Mouse (Mus musculus) MEL (cell line): ENCODE measurements around the gene Dpf3. TPM values are rescaled to one million over a fixed set of nuclear protein-coding genes. Genes with fewer than 3 reads are reported as not detected.
A peak's percentile ranks its signal among the peaks of the same experiment; 100 is the strongest.

Experiments used
- DNase-seq: peaks from one replicate; pipeline ENCODE4 v3.0.0; 2011; ENCODE audit warnings: low read depth, low spot score
- H3K27ac ChIP-seq: 2 replicates; pipeline ENCODE4 v1.5.1; 2012; ENCODE audit warnings: low read depth, mild to moderate bottlenecking, control low read depth, low read length, moderate library complexity; ENCODE audit not compliant: control insufficient read depth
- H3K27me3 ChIP-seq, 2 experiments: fragments of 150-350 bp in 1 of 2; sonication (generic) in 1 of 2; 2 replicates each; pipeline ENCODE4 v1.6.1; 2012; ENCODE audit warnings: low read length in 2 of 2, mild to moderate bottlenecking in 2 of 2, improper control_type of control experiment in 1 of 2, moderate library complexity in 1 of 2; ENCODE audit not compliant: insufficient read depth in 2 of 2, control insufficient read depth in 1 of 2
- H3K36me3 ChIP-seq, 2 experiments: 2 replicates each; pipeline ENCODE4 v1.6.1; 2012 to 2014; ENCODE audit warnings: low read length in 2 of 2, improper control_type of control experiment in 1 of 2, inconsistent platforms in 1 of 2, mild to moderate bottlenecking in 1 of 2; ENCODE audit not compliant: insufficient read depth in 2 of 2, control insufficient read depth in 1 of 2
- H3K4me1 ChIP-seq, 2 experiments: fragments of 150-350 bp in 1 of 2; sonication (generic) in 1 of 2; 2 replicates each; pipeline ENCODE4 v1.6.1; 2012; ENCODE audit warnings: low read length in 2 of 2, improper control_type of control experiment in 1 of 2, mild to moderate bottlenecking in 1 of 2; ENCODE audit not compliant: insufficient read depth in 2 of 2, control insufficient read depth in 1 of 2
- H3K4me3 ChIP-seq, 2 experiments: fragments of 150-350 bp in 1 of 2; sonication (generic) in 1 of 2; 2 replicates each; pipeline ENCODE4 v1.5.1; 2012; ENCODE audit warnings: low read depth in 2 of 2, low read length in 2 of 2, mild to moderate bottlenecking in 2 of 2, moderate library complexity in 2 of 2, control low read depth in 1 of 2, improper control_type of control experiment in 1 of 2; ENCODE audit not compliant: control insufficient read depth in 1 of 2, insufficient read depth in 1 of 2
- H3K79me2 ChIP-seq: 2 replicates; pipeline ENCODE4 v1.6.1; 2012; ENCODE audit warnings: mild to moderate bottlenecking, low read length, moderate library complexity; ENCODE audit not compliant: control insufficient read depth, poor library complexity, insufficient read depth
- H3K9ac ChIP-seq: 2 replicates; pipeline ENCODE4 v1.6.1; 2012; ENCODE audit warnings: low read depth, mild to moderate bottlenecking, control low read depth, low read length, moderate library complexity; ENCODE audit not compliant: control insufficient read depth, poor library complexity, severe bottlenecking
- H3K9me3 ChIP-seq: fragments of 150-350 bp; sonication (generic); replicated peaks from 2 replicates; pipeline ENCODE4 v1.6.1; 2012; ENCODE audit warnings: mild to moderate bottlenecking, low read length, improper control_type of control experiment, moderate library complexity; ENCODE audit not compliant: insufficient read depth
- CHD1 ChIP-seq: IDR thresholded peaks from 2 replicates; pipeline ENCODE4 v1.6.1; 2012; ENCODE audit warnings: low read depth, mild to moderate bottlenecking, inconsistent platforms, low read length, improper control_type of control experiment
- CHD2 ChIP-seq: IDR thresholded peaks from 2 replicates; pipeline ENCODE4 v1.6.1; 2011; ENCODE audit warnings: low read length, improper control_type of control experiment
- E2F4 ChIP-seq: IDR thresholded peaks from 2 replicates; pipeline ENCODE4 v1.6.1; 2011; ENCODE audit warnings: low read depth, low read length, improper control_type of control experiment, borderline replicate concordance
- EP300 ChIP-seq, 2 experiments: IDR thresholded peaks; 2 replicates each; pipeline ENCODE4 v1.6.1; 2011; ENCODE audit warnings: improper control_type of control experiment in 2 of 2, low read length in 2 of 2, low read depth in 1 of 2, mild to moderate bottlenecking in 1 of 2
- ETS1 ChIP-seq: IDR thresholded peaks from 2 replicates; pipeline ENCODE4 v1.6.1; 2012; ENCODE audit warnings: low read depth, mild to moderate bottlenecking, inconsistent platforms, low read length, improper control_type of control experiment, moderate library complexity
- GABPA ChIP-seq: IDR thresholded peaks from 2 replicates; pipeline ENCODE4 v1.6.1; 2012; ENCODE audit warnings: low read depth, mild to moderate bottlenecking, inconsistent platforms, low read length, improper control_type of control experiment, moderate library complexity
- GATA1 ChIP-seq: IDR thresholded peaks from 2 replicates; pipeline ENCODE4 v1.6.1; 2011; ENCODE audit warnings: low read depth, low read length, improper control_type of control experiment
- HCFC1 ChIP-seq: IDR thresholded peaks from 2 replicates; pipeline ENCODE4 v1.6.1; 2012; ENCODE audit warnings: low read depth, mild to moderate bottlenecking, inconsistent platforms, low read length, improper control_type of control experiment, moderate library complexity
- KAT2A ChIP-seq: conservative IDR thresholded peaks from 2 replicates; pipeline ENCODE4 v1.6.1; 2012; ENCODE audit warnings: low read depth, low read length, improper control_type of control experiment, inconsistent platforms
- MAFK ChIP-seq: IDR thresholded peaks from 2 replicates; pipeline ENCODE4 v1.6.1; 2011; ENCODE audit warnings: low read depth, mild to moderate bottlenecking, low read length, improper control_type of control experiment, borderline replicate concordance
- MAZ ChIP-seq: IDR thresholded peaks from 2 replicates; pipeline ENCODE4 v1.6.1; 2012; ENCODE audit warnings: low read depth, mild to moderate bottlenecking, inconsistent platforms, low read length, improper control_type of control experiment
- MEF2A ChIP-seq: IDR thresholded peaks from 2 replicates; pipeline ENCODE4 v1.6.1; 2014; ENCODE audit warnings: low read depth, mild to moderate bottlenecking, inconsistent platforms, low read length, improper control_type of control experiment; ENCODE audit not compliant: poor library complexity, insufficient replicate concordance, severe bottlenecking; ENCODE audit errors: extremely low read depth
- MXI1 ChIP-seq: IDR thresholded peaks from 2 replicates; pipeline ENCODE4 v1.6.1; 2011; ENCODE audit warnings: mild to moderate bottlenecking, low read depth, low read length, improper control_type of control experiment
- NELFE ChIP-seq: IDR thresholded peaks from 2 replicates; pipeline ENCODE4 v1.6.1; 2011; ENCODE audit warnings: low read depth, low read length, improper control_type of control experiment
- POLR2AphosphoS5 ChIP-seq: IDR thresholded peaks from 2 replicates; pipeline ENCODE4 v1.6.1; 2012; ENCODE audit warnings: low read depth, borderline replicate concordance, mild to moderate bottlenecking, inconsistent platforms, low read length, moderate library complexity, mixed read lengths
- SIN3A ChIP-seq: IDR thresholded peaks from 2 replicates; pipeline ENCODE4 v1.6.1; 2012; ENCODE audit warnings: low read length, improper control_type of control experiment, inconsistent platforms
- SMC3 ChIP-seq: IDR thresholded peaks from 2 replicates; pipeline ENCODE4 v1.6.1; 2011; ENCODE audit warnings: low read depth, low read length, improper control_type of control experiment
- TAL1 ChIP-seq: IDR thresholded peaks from 2 replicates; pipeline ENCODE4 v1.6.1; 2012; ENCODE audit warnings: mild to moderate bottlenecking, inconsistent platforms, low read length, moderate library complexity, mixed read lengths
- TBP ChIP-seq: IDR thresholded peaks from 2 replicates; pipeline ENCODE4 v1.8.0; 2011; ENCODE audit warnings: low read depth, low read length, improper control_type of control experiment
- TCF12 ChIP-seq: IDR thresholded peaks from 2 replicates; pipeline ENCODE4 v1.6.1; 2014; ENCODE audit warnings: low read depth, mild to moderate bottlenecking, inconsistent platforms, low read length, improper control_type of control experiment, moderate library complexity
- ZNF384 ChIP-seq: IDR thresholded peaks from 2 replicates; pipeline ENCODE4 v1.6.1; 2012; ENCODE audit warnings: low read depth, mild to moderate bottlenecking, inconsistent platforms, low read length, improper control_type of control experiment
- polyA plus RNA-seq, 2 experiments: library from polyadenylated mRNA; stranded (reverse) in 1 of 2; unstranded in 1 of 2; fragments of >175 nt in 1 of 2; fragments of >200 nt in 1 of 2; gene quantifications; 2 replicates each; pipeline versions ENCODE4 v1.2.1 to v1.2.4; 2012; ENCODE audit warnings: low replicate concordance in 2 of 2, low read depth in 1 of 2; ENCODE audit not compliant: insufficient read length in 2 of 2, insufficient read depth in 1 of 2, missing spikeins in 1 of 2
- total RNA-seq: library from RNA; depleted of rRNA; stranded (reverse); fragments of 300-350 nt; gene quantifications from 2 replicates; pipeline ENCODE4 v1.2.3, GENCODE M21; 2012

Dpf3 gene
- total and polyA plus RNA-seq, 3 experiments, result 4.2 to 6.8 TPM; not detected in 1

- Histone ChIP-seq H3K36me3 (peaks cover 0 to 16% of the 10 kb centered on the region in 2 experiments; a peak in 2 of 4 replicates), H3K9ac (no peak overlapping the region; the same call in 1 of the 2 replicates), H3K4me1 (peaks cover 13 to 23% of the 10 kb centered on the region in 2 experiments), H3K79me2 (no peaks in the 10 kb centered on the region), H3K9me3 (no peaks in the 10 kb centered on the region), H3K27me3 (no peaks in the 10 kb centered on the region), H3K27ac (0 out of 2 replicates have a peak overlapping the region, but pooled peaks have one; percentile 24), H3K4me3 (no peak overlapping the region)
- peak; percentile 80 for DNase-seq
- TF ChIP-seq MXI1 (peak; percentile 72), MAFK (0 out of 2 replicates have a peak, but pooled peaks have one; percentile 8), SIN3A (peak; percentile 34; the same call in 1 of the 2 replicates), MAZ (no peak), EP300 (IDR thresholded peaks at IDR 0.05; ENCODE audit: low read depth in 1 of 2, low read length in 2 of 2) (peak; percentile 72 to 73), ETS1 (peak; percentile 69), ZNF384 (peak; percentile 87), POLR2AphosphoS5 (no peak), TCF12 (peak; percentile 84), GABPA (no peak), GATA1 (peak; percentile 62), TAL1 (peak; percentile 61), TBP (no peak)
Observed at GRCm38 (mm10) chr12:83433987-83434698, 53.4 kb downstream of the Dpf3 start.

DNA sequence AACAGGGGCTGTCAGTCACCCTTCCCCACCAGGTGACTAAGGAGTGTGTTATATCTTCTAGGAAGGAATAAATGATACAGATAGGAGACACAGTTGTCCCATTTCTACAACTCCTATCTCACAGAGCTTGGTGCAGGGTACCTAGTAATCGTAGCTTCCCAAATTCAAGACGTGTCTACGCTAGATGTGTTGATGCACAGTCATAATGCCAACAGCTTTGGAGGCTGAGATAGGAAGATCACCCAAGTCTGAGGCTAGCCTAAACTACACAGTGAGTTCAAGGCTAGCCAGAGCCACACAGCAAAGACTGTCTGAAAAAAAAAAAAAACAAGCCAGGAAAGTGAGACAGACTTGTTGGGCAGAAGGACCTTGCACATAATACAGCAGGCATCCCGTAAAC is 54.1 kb downstream of the Dpf3 start:
- TF ChIP-seq HCFC1 (no peak), EP300 (IDR thresholded peaks at IDR 0.05; ENCODE audit: low read depth in 1 of 2, low read length in 2 of 2) (no peak), CHD1 (no peak), MXI1 (no peak), E2F4 (no peak), SMC3 (no peak), CHD2 (no peak), NELFE (no peak), MEF2A (no peak), KAT2A (no peak)
- H3K36me3 ChIP-seq, result peaks cover 0 to 16% of the 10 kb centered on the region in 2 experiments; a peak in 2 of 4 replicates
- H3K9me3 ChIP-seq, result no peaks in the 10 kb centered on the region
- 0 out of 2 replicates have a peak overlapping the region, but pooled peaks have one; percentile 24 for H3K27ac ChIP-seq
- H3K4me3 ChIP-seq, result no peak overlapping the region
- no peaks in the 10 kb centered on the region for H3K79me2 ChIP-seq
- no peak overlapping the region for H3K9ac ChIP-seq
- H3K27me3 ChIP-seq, result no peaks in the 10 kb centered on the region
- peaks cover 13 to 23% of the 10 kb centered on the region in 2 experiments for H3K4me1 ChIP-seq
- DNase-seq, result no peak
